Mouse (Mus musculus): Measurements from ENCODE around the gene Gxylt1. TPM values are rescaled to one million over a fixed set of nuclear protein-coding genes. Genes with fewer than 3 reads are reported as not detected.

Gxylt1 gene
- total and polyA plus RNA-seq, 2 experiments from 2014 or later, result 3.1 to 4.0 TPM

DNA sequence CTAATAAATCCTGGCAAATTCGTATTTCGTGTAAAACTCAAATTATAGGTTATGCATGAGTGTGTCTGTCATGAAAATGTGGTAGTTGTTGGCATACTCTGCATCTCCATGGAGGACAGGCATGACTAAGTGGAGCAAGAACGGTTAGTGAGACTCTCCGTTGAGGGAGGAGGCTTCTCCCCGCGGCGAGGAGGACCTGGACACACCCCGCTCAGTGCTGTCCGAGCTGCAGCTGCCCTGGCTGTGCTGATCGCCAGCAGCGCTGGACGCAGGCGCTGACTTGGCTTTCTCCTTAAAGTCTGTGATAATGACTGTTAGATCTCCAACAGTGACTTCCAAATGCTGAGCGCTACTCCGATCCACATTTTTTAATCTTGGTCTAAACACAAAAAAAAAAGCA, 10.3 kb upstream of the Gxylt1 start:
- H3K4me1 ChIP-seq (ENCODE audit: insufficient read depth, low read length), result no peaks in the 10 kb centered on the region
- no peak overlapping the region for H3K9ac ChIP-seq (replicated peaks; ENCODE audit: low read length)
- H3K27me3 ChIP-seq (ENCODE audit: insufficient read depth, low read length), result no peaks in the 10 kb centered on the region
- 67% methylated on average over 15 of the region's 15 CpGs for WGBS
- H3K27ac ChIP-seq, result no peak overlapping the region
- no peak overlapping the region for H3K4me2 ChIP-seq (ENCODE audit: low read depth, low read length)
- no peak for TF ChIP-seq CTCF (IDR thresholded peaks at IDR 0.05; ENCODE audit: low read depth)
- H3K9me3 ChIP-seq (ENCODE audit: low read length), result no peaks in the 10 kb centered on the region
- ATAC-seq, result no peak
- no peak for DNase-seq (ENCODE audit: low spot score)
- peaks cover 13% of the 10 kb centered on the region; the same call in 1 of the 2 replicates for H3K36me3 ChIP-seq (ENCODE audit: insufficient read depth, low read length)
- H3K4me3 ChIP-seq (ENCODE audit: low read length), result no peak overlapping the region

DNA sequence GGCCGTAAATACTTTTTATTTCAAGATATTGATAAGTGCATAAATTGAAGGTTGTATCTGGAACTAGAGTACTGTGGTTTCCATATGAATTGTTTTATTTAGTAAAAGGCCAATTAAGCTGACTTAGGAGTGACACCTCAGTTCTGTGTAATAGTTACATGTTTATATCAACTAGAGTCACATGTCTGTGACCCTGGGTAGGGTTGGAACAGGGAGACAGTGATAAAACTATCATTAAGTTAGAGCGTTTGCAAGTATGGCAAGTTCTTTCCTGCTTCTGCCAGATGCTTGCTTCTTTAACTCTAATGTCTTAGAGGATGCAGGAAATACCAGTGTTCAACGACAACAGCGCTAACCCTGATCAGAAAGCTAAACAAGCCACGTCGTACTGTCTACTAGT, 9.3 kb upstream of the Gxylt1 start:
- no peaks in the 10 kb centered on the region for H3K4me1 ChIP-seq (ENCODE audit: insufficient read depth, low read length)
- no peaks in the 10 kb centered on the region for H3K9me3 ChIP-seq (ENCODE audit: low read length)
- TF ChIP-seq CTCF (IDR thresholded peaks at IDR 0.05; ENCODE audit: low read depth), result no peak
- no peak overlapping the region for H3K4me3 ChIP-seq (ENCODE audit: low read length)
- H3K4me2 ChIP-seq (ENCODE audit: low read depth, low read length), result no peak overlapping the region
- ATAC-seq (no peak), DNase-seq (ENCODE audit: low spot score) (no peak)
- 92% methylated on average over 6 of the region's 6 CpGs for WGBS
- H3K27ac ChIP-seq, result no peak overlapping the region
- H3K36me3 ChIP-seq (ENCODE audit: insufficient read depth, low read length), result peaks cover 8% of the 10 kb centered on the region; the same call in 1 of the 2 replicates
- no peak overlapping the region for H3K9ac ChIP-seq (replicated peaks; ENCODE audit: low read length)
- H3K27me3 ChIP-seq (ENCODE audit: insufficient read depth, low read length), result no peaks in the 10 kb centered on the region

DNA sequence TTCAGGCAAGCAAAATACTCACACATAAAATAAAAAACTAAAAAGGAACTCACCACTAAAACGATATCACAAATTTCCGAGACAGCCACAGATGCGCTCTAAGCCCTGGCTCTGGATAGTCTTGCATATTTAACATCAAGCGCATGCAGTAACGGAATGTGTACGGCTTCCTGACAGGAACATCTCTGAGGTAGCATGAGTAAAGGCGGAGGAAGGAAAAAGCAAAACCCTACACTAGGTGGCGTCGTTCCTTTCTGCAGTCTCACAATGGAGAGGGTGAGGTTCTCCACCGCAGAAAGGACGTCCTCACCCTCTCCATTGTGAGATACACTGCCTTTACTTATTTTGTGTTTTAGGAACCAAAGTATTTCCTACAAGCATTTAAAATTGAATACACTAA, 8.4 kb upstream of the Gxylt1 start:
- H3K27me3 ChIP-seq (ENCODE audit: insufficient read depth, low read length), result no peaks in the 10 kb centered on the region
- no peak overlapping the region for H3K9ac ChIP-seq (replicated peaks; ENCODE audit: low read length)
- TF ChIP-seq CTCF (IDR thresholded peaks at IDR 0.05; ENCODE audit: low read depth), result peak; percentile 57
- H3K4me2 ChIP-seq (ENCODE audit: low read depth, low read length), result no peak overlapping the region
- 68% methylated on average over 11 of the region's 11 CpGs for WGBS
- no peak overlapping the region for H3K4me3 ChIP-seq (ENCODE audit: low read length)
- no peaks in the 10 kb centered on the region for H3K9me3 ChIP-seq (ENCODE audit: low read length)
- no peak for ATAC-seq
- H3K36me3 ChIP-seq (ENCODE audit: insufficient read depth, low read length), result peaks cover 8% of the 10 kb centered on the region; the same call in 1 of the 2 replicates
- H3K27ac ChIP-seq, result no peak overlapping the region
- peak; percentile 38 for DNase-seq (ENCODE audit: low spot score)
- no peaks in the 10 kb centered on the region for H3K4me1 ChIP-seq (ENCODE audit: insufficient read depth, low read length)

DNA sequence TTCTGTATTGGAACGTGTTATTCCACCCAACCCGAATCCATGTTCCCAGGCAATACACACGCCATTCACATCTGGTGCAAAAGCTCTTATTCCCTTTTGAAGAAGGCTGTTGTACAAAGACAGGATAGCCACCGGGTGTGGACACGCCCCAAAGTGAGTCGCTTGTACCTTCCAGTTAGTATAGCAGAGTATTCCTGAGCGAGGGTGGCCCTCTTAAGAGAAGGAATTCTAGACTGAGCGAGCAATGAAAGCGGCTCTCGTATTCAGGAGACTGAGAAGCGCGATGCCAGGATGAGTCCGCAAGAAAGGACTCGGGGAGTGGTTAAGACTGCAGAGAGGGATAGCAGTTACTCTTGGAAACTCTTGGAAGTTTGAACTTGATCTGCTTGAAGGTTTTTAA, 1.3 kb upstream of the Gxylt1 start:
- no peaks in the 10 kb centered on the region for H3K27me3 ChIP-seq (ENCODE audit: insufficient read depth, low read length)
- peak overlapping the region; percentile 96 for H3K4me2 ChIP-seq (ENCODE audit: low read depth, low read length)
- DNase-seq (ENCODE audit: low spot score), result peak; percentile 31
- H3K36me3 ChIP-seq (ENCODE audit: insufficient read depth, low read length), result no peaks in the 10 kb centered on the region; the same call in 1 of the 2 replicates
- peak overlapping the region; percentile 56 for H3K9ac ChIP-seq (replicated peaks; ENCODE audit: low read length)
- 2% methylated on average over 14 of the region's 14 CpGs for WGBS
- H3K9me3 ChIP-seq (ENCODE audit: low read length), result no peaks in the 10 kb centered on the region
- peak overlapping the region; percentile 74 for H3K4me3 ChIP-seq (ENCODE audit: low read length)
- ATAC-seq, result no peak
- peaks cover 6% of the 10 kb centered on the region for H3K4me1 ChIP-seq (ENCODE audit: insufficient read depth, low read length)
- H3K27ac ChIP-seq, result no peak overlapping the region
- TF ChIP-seq CTCF (IDR thresholded peaks at IDR 0.05; ENCODE audit: low read depth), result no peak

DNA sequence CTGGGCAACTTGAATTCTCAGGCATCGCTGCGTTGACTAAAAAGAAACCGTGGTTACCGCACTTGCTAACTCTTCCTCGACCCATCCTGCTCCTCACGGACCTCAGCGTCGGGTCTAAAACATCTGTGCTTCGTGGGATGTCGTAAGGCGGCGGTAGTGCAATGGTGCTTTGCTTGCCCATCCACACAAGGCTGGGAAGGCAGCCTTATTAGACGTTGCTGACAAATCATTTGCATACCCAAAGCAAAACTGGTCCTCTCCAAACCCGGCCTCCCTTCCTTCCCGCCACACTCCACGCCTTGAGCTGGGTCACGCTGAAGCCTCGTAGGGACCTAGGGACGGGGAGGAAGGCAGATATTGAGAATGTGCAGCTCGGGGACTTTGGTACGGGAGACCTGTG, 644 bp upstream of the Gxylt1 start:
- ATAC-seq (peak; percentile 46), DNase-seq (ENCODE audit: low spot score) (no peak)
- H3K9me3 ChIP-seq (ENCODE audit: low read length), result no peaks in the 10 kb centered on the region
- H3K27me3 ChIP-seq (ENCODE audit: insufficient read depth, low read length), result no peaks in the 10 kb centered on the region
- peak overlapping the region; percentile 56 for H3K9ac ChIP-seq (replicated peaks; ENCODE audit: low read length)
- WGBS, result under 1% methylated on average over 21 of the region's 21 CpGs
- peak overlapping the region; percentile 96 for H3K4me2 ChIP-seq (ENCODE audit: low read depth, low read length)
- no peak; the same call in 1 of the 2 replicates for TF ChIP-seq CTCF (IDR thresholded peaks at IDR 0.05; ENCODE audit: low read depth)
- H3K4me1 ChIP-seq (ENCODE audit: insufficient read depth, low read length), result peaks cover 6% of the 10 kb centered on the region
- H3K36me3 ChIP-seq (ENCODE audit: insufficient read depth, low read length), result no peaks in the 10 kb centered on the region
- H3K27ac ChIP-seq, result peak overlapping the region; percentile 88
- H3K4me3 ChIP-seq (ENCODE audit: low read length), result peak overlapping the region; percentile 74

DNA sequence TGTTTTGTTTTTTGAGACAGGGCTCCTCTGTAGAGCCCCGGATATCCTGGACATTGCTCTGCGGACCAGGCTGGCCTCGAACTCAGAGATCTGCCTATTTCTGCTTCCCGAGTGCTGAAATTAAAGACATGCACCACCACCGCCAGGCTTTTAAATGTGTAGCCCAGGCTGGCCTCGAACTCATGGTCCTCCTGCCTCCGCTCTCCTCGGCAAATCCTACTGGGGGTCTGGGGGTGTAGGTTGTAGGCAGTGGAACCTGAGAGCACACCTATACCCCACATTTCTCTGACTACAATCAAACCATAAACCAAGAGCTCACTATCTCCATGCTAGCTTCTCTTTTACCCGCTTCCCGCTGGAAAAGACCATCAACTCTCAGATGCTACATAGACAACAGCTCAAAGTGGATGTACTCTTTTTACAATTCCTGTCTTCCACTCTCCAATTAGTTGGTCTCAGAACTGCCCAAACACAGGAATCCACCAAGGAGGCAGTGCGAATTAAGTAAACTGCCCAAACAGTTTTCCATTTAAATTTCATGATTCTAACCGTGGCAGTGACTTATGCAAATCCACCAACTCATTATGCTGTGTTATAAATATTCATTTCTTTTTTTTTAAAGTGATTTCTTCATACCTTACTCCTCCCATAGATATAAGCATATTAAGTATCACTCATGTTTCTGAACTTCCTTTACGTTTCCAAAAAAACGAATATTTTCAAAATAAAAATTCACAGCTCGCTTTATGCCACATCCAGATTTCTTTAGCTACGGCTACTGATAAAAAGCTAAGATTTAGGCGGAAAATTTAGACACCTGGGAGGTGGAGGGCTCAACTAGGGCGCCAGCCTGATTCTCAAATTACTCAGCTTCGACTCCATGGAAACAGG, 946 bp downstream of the Gxylt1 start:
- peak overlapping the region; percentile 72 for H3K9ac ChIP-seq (replicated peaks; ENCODE audit: low read length)
- no peaks in the 10 kb centered on the region for H3K9me3 ChIP-seq (ENCODE audit: low read length)
- H3K36me3 ChIP-seq (ENCODE audit: insufficient read depth, low read length), result no peaks in the 10 kb centered on the region
- no peak for DNase-seq (ENCODE audit: low spot score)
- WGBS, result 41% methylated on average over 19 of the region's 19 CpGs
- H3K27me3 ChIP-seq (ENCODE audit: insufficient read depth, low read length), result no peaks in the 10 kb centered on the region
- ATAC-seq, result no peak
- peak overlapping the region; percentile 74 for H3K4me3 ChIP-seq (ENCODE audit: low read length)
- TF ChIP-seq CTCF (IDR thresholded peaks at IDR 0.05; ENCODE audit: low read depth), result no peak
- peak overlapping the region; percentile 88; the same call in 1 of the 2 replicates for H3K27ac ChIP-seq
- H3K4me2 ChIP-seq (ENCODE audit: low read depth, low read length), result peak overlapping the region; percentile 96
- H3K4me1 ChIP-seq (ENCODE audit: insufficient read depth, low read length), result peaks cover 6% of the 10 kb centered on the region

DNA sequence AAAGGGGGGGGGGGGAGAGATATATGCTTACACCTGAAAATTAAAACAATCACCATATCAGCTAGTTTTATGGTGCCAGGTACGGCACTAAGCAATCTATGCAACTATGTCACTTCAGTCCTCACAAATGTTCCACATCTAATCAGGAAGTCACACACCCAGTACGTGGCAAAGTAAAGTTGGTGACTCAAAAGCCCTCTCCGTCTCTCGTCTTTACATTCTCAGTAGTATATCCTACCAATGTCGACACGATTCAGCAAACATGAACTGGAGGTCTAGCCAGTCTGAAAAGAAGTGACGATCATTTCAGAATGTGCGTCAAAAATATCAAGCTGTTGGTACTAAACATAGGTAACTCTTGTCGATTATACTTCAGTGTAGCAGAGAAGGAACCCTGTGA, 2.0 kb downstream of the Gxylt1 start:
- peaks cover 6% of the 10 kb centered on the region for H3K4me1 ChIP-seq (ENCODE audit: insufficient read depth, low read length)
- H3K9ac ChIP-seq (replicated peaks; ENCODE audit: low read length), result no peak overlapping the region
- H3K9me3 ChIP-seq (ENCODE audit: low read length), result no peaks in the 10 kb centered on the region
- no peaks in the 10 kb centered on the region for H3K27me3 ChIP-seq (ENCODE audit: insufficient read depth, low read length)
- no peak for DNase-seq (ENCODE audit: low spot score)
- ATAC-seq, result no peak
- TF ChIP-seq CTCF (IDR thresholded peaks at IDR 0.05; ENCODE audit: low read depth), result no peak
- WGBS, result 87% methylated on average over 9 of the region's 9 CpGs
- no peak overlapping the region for H3K27ac ChIP-seq
- no peak overlapping the region for H3K4me3 ChIP-seq (ENCODE audit: low read length)
- H3K36me3 ChIP-seq (ENCODE audit: insufficient read depth, low read length), result no peaks in the 10 kb centered on the region
- H3K4me2 ChIP-seq (ENCODE audit: low read depth, low read length), result no peak overlapping the region
